Mouse (Mus musculus) ES-E14 (cell line): Measurements from ENCODE around the gene Tiam1.

Source experiments
- MAFK ChIP-seq: IDR thresholded peaks from 2 replicates; pipeline ENCODE4 v1.6.1; 2014; ENCODE audit warnings: mild to moderate bottlenecking, low read depth, low read length, inconsistent platforms; ENCODE audit not compliant: insufficient read depth
- ZNF384 ChIP-seq: IDR thresholded peaks from 2 replicates; pipeline ENCODE4 v1.6.1; 2012; ENCODE audit warnings: low read depth, low read length, inconsistent platforms

- no peak for TF ChIP-seq ZNF384
- TF ChIP-seq MAFK: no peak
Observed at GRCm38 (mm10) chr16:90073510-90073909, 70.1 kb downstream of the Tiam1 start.
